In genomic region chr11:120520498-120520897, GRCm38 (mm10) we compare ENCODE assay signal across 15 mouse cellular contexts. TPM values are rescaled to one million over a fixed set of nuclear protein-coding genes. Genes with fewer than 3 reads are reported as not detected.
DNase-seq lines count a peak whose midpoint lies in the region; ATAC-seq and TF ChIP-seq lines count a peak whose summit lies in the region.
"Had no signal": no experiment of that assay in that cellular context is flagged by ENCODE, and none has a peak within 500 bp of the region (broad histone marks: within the 10 kb centered on the region; RNA-seq: fewer than 3 reads in every experiment).

No protein-coding gene starts in this region.

- peak; percentile 8; the same call in 1 of the 2 replicates for ATAC-seq in liver, embryonic 11.5 days (replicated peaks; ENCODE audit: low FRiP score)
- ATAC-seq in liver, embryonic 12.5 days: peak; percentile 36
- ATAC-seq in stomach, postnatal 0 days (ENCODE audit: low FRiP score, low TSS enrichment): 0 out of 2 replicates have a peak, but pooled peaks have one; percentile 11
- ATAC-seq: forebrain, embryonic 13.5 days; hindbrain, embryonic 16.5 days had no signal

- DNase-seq in gastrocnemius, adult 2 months: no peak
- DNase-seq in gastrocnemius, postnatal 25 days: no peak
- DNase-seq in liver, embryonic 11.5 days (ENCODE audit: low spot score): no peak
- no peak for DNase-seq in liver
- no peak for DNase-seq in stomach, postnatal 0 days (ENCODE audit: low spot score)
- no peak for DNase-seq in ovary, postnatal 10 days (ENCODE audit: low spot score)
- DNase-seq: thymus, postnatal 14 days had no signal

- no peak for TF ChIP-seq CTCF in gastrocnemius, adult 2 months (IDR thresholded peaks at IDR 0.05)
- TF ChIP-seq CTCF in stomach, postnatal 0 days (IDR thresholded peaks at IDR 0.05; ENCODE audit: low read depth): no peak

- H3K4me2 ChIP-seq in liver, embryonic 11.5 days: no peak overlapping the region
- H3K4me2 ChIP-seq in liver, embryonic 12.5 days: peak overlapping the region; percentile 29
- no peak overlapping the region for H3K4me2 ChIP-seq in stomach, postnatal 0 days (replicated peaks; ENCODE audit: low read depth)
- H3K4me2 ChIP-seq: forebrain, embryonic 13.5 days had no signal

- peak overlapping the region; percentile 52 for H3K4me3 ChIP-seq in gastrocnemius, adult 2 months
- no peak overlapping the region for H3K4me3 ChIP-seq in liver, embryonic 11.5 days (ENCODE audit: low read depth, low read length)
- H3K4me3 ChIP-seq in liver, embryonic 12.5 days: no peak overlapping the region
- no peak overlapping the region for H3K4me3 ChIP-seq in stomach, postnatal 0 days (ENCODE audit: low read depth, low read length)
- H3K4me3 ChIP-seq: forebrain, embryonic 13.5 days had no signal

- peaks cover 16% of the 10 kb centered on the region for H3K4me1 ChIP-seq in liver, embryonic 11.5 days (replicated peaks; ENCODE audit: control insufficient read depth, insufficient read depth, low read length)
- H3K4me1 ChIP-seq in liver, embryonic 12.5 days: peaks cover 38% of the 10 kb centered on the region
- H3K4me1 ChIP-seq in stomach, postnatal 0 days (replicated peaks; ENCODE audit: control insufficient read depth, insufficient read depth): no peaks in the 10 kb centered on the region
- H3K4me1 ChIP-seq: forebrain, embryonic 13.5 days had no signal

- peak overlapping the region; percentile 83 for H3K27ac ChIP-seq in gastrocnemius, adult 2 months
- peak overlapping the region; percentile 28 for H3K27ac ChIP-seq in liver, embryonic 11.5 days (ENCODE audit: low read depth, low read length)
- H3K27ac ChIP-seq in liver, embryonic 12.5 days: peak overlapping the region; percentile 78
- peak overlapping the region; percentile 82 for H3K27ac ChIP-seq in stomach, postnatal 0 days (replicated peaks)
- H3K27ac ChIP-seq: forebrain, embryonic 13.5 days had no signal

- intact Hi-C loops in gastrocnemius, adult 2 months (cut with DNase I): loop anchor here (2.0 kb wide), 2 partner anchors 18 to 28 kb away; partner anchors contain the start of gene Mcrip1

- WGBS in liver, embryonic 11.5 days: 74% methylated on average over 9 of the region's 9 CpGs
- 59% methylated on average over 9 of the region's 9 CpGs for WGBS in liver, embryonic 12.5 days (ENCODE audit: insufficient replicate concordance)
- WGBS in stomach, postnatal 0 days: 69% methylated on average over 9 of the region's 9 CpGs

- H3K36me3 ChIP-seq in liver, embryonic 11.5 days (ENCODE audit: control insufficient read depth, insufficient read depth, low read length): no peaks in the 10 kb centered on the region
- H3K36me3 ChIP-seq in liver, embryonic 12.5 days: no peaks in the 10 kb centered on the region
- no peaks in the 10 kb centered on the region for H3K36me3 ChIP-seq in stomach, postnatal 0 days (ENCODE audit: control insufficient read depth, insufficient read depth, low read length)

- H3K9me3 ChIP-seq in liver, embryonic 11.5 days (ENCODE audit: control insufficient read depth, low read length): no peaks in the 10 kb centered on the region
- H3K9me3 ChIP-seq in liver, embryonic 12.5 days (replicated peaks): no peaks in the 10 kb centered on the region
- H3K9me3 ChIP-seq in stomach, postnatal 0 days (ENCODE audit: control insufficient read depth, low read length): no peaks in the 10 kb centered on the region
- H3K9me3 ChIP-seq: forebrain, embryonic 13.5 days had no signal

- TF ChIP-seq EP300 in stomach, postnatal 0 days (optimal IDR thresholded peaks at IDR 0.05): no peak

- H3K27me3 ChIP-seq in liver, embryonic 11.5 days (replicated peaks; ENCODE audit: control insufficient read depth, insufficient read depth, low read length): no peaks in the 10 kb centered on the region
- no peaks in the 10 kb centered on the region for H3K27me3 ChIP-seq in liver, embryonic 12.5 days (replicated peaks)
- no peaks in the 10 kb centered on the region for H3K27me3 ChIP-seq in stomach, postnatal 0 days (ENCODE audit: control insufficient read depth, insufficient read depth, low read length)
- H3K27me3 ChIP-seq: forebrain, embryonic 13.5 days had no signal

- H3K9ac ChIP-seq in liver, embryonic 11.5 days (ENCODE audit: low read depth, low read length): peak overlapping the region; percentile 23; the same call in 1 of the 2 replicates
- H3K9ac ChIP-seq in liver, embryonic 12.5 days: no peak overlapping the region; the same call in 1 of the 2 replicates
- no peak overlapping the region for H3K9ac ChIP-seq in stomach, postnatal 0 days (ENCODE audit: low read length)
- H3K9ac ChIP-seq: forebrain, embryonic 13.5 days had no signal

RNA-seq across cellular contexts. Expression of gene Gcgr, which starts 10.0 kb away (rescaled TPM):
- total RNA-seq in gastrocnemius, adult 2 months (2021): under 1 TPM in 1 of 2 experiments, not detected in 1; 0.33 TPM
- total RNA-seq in gastrocnemius, postnatal 25 days (2021): under 1 TPM in 1 of 2 experiments, not detected in 1; 0.31 TPM
- 7.6 and 7.7 TPM in 2 replicates for polyA plus RNA-seq in liver, embryonic 11.5 days (2014; fragmentation: Nextera tagmentation; extraction: Ambion mirVana)
- 8.5 and 9.6 TPM in 2 replicates for polyA plus RNA-seq in liver, embryonic 12.5 days (2016; fragmentation: Nextera tagmentation; extraction: Ambion mirVana)
- 3.5 and 5.8 TPM in 2 replicates for polyA plus RNA-seq in stomach, postnatal 0 days (2015; fragmentation: Nextera tagmentation; extraction: Ambion mirVana)

RNA-seq across cellular contexts. Expression of gene Slc25a10, which starts 28.9 kb away (rescaled TPM):
- total RNA-seq in gastrocnemius, adult 2 months (2021): 1 to 10 TPM; 2.8 to 4.1 TPM
- 1 to 10 TPM; 3.2 to 8.7 TPM for total RNA-seq in gastrocnemius, postnatal 25 days (2021)
- 65.5 and 70.6 TPM in 2 replicates for polyA plus RNA-seq in liver, embryonic 11.5 days (2014; fragmentation: Nextera tagmentation; extraction: Ambion mirVana)
- 47.0 and 54.9 TPM in 2 replicates for polyA plus RNA-seq in liver, embryonic 12.5 days (2016; fragmentation: Nextera tagmentation; extraction: Ambion mirVana)
- 86.1 and 94.0 TPM in 2 replicates for polyA plus RNA-seq in stomach, postnatal 0 days (2015; fragmentation: Nextera tagmentation; extraction: Ambion mirVana)

RNA-seq across cellular contexts. Expression of gene Mcrip1, which starts 29.0 kb away (rescaled TPM):
- 10 to 100 TPM; 21.7 to 22.1 TPM for total RNA-seq in gastrocnemius, adult 2 months (2021)
- total RNA-seq in gastrocnemius, postnatal 25 days (2021): 10 to 100 TPM; 21.4 to 23.7 TPM
- 117 and 123 TPM in 2 replicates for polyA plus RNA-seq in liver, embryonic 11.5 days (2014; fragmentation: Nextera tagmentation; extraction: Ambion mirVana)
- polyA plus RNA-seq in liver, embryonic 12.5 days (2016; fragmentation: Nextera tagmentation; extraction: Ambion mirVana): 60.4 and 61.8 TPM in 2 replicates
- 113 and 115 TPM in 2 replicates for polyA plus RNA-seq in stomach, postnatal 0 days (2015; fragmentation: Nextera tagmentation; extraction: Ambion mirVana)

RNA-seq across cellular contexts. Expression of gene Ppp1r27, which starts 30.4 kb away (rescaled TPM):
- total RNA-seq in gastrocnemius, adult 2 months (2021): 100 to 1,000 TPM; 188 to 418 TPM
- 100 to 1,000 TPM in 1 of 2 experiments, 10 to 100 TPM in 1; 92.3 to 377 TPM for total RNA-seq in gastrocnemius, postnatal 25 days (2021)
- polyA plus RNA-seq in liver, embryonic 11.5 days (2014; fragmentation: Nextera tagmentation; extraction: Ambion mirVana): not detected in 2 replicates
- not detected in 2 replicates for polyA plus RNA-seq in liver, embryonic 12.5 days (2016; fragmentation: Nextera tagmentation; extraction: Ambion mirVana)
- polyA plus RNA-seq in stomach, postnatal 0 days (2015; fragmentation: Nextera tagmentation; extraction: Ambion mirVana): not detected in 2 replicates
- total RNA-seq: layer of hippocampus, postnatal 36 days; left cerebral cortex, postnatal 4 days; neutrophil, adult 5-6 weeks had no signal
- polyA plus RNA-seq: cortical plate, adult 2 months; forebrain, embryonic 13.5 days; hindbrain, embryonic 16.5 days; large intestine, adult 2 months had no signal

RNA-seq across cellular contexts. Expression of gene Mrpl12, which starts 36.1 kb away (rescaled TPM):
- 100 to 1,000 TPM; 120 to 177 TPM for total RNA-seq in gastrocnemius, adult 2 months (2021)
- total RNA-seq in gastrocnemius, postnatal 25 days (2021): 100 to 1,000 TPM; 156 to 166 TPM
- polyA plus RNA-seq in liver, embryonic 11.5 days (2014; fragmentation: Nextera tagmentation; extraction: Ambion mirVana): 252 and 266 TPM in 2 replicates
- polyA plus RNA-seq in liver, embryonic 12.5 days (2016; fragmentation: Nextera tagmentation; extraction: Ambion mirVana): 161 and 166 TPM in 2 replicates
- 133 and 134 TPM in 2 replicates for polyA plus RNA-seq in stomach, postnatal 0 days (2015; fragmentation: Nextera tagmentation; extraction: Ambion mirVana)

Comparison
In these comparisons a context has a peak if more than half of its experiments do, and no peak if none do; other contexts are left out.
1. H3K27ac ChIP-seq: peak in every context shown above with its lines; median percentile 83 in gastrocnemius, adult 2 months; 82 in stomach, postnatal 0 days; 78 in liver, embryonic 12.5 days; 28 in liver, embryonic 11.5 days.